Mouse (Mus musculus) stomach, embryonic 14.5 days (tissue): ENCODE measurements around the gene Smpx. TPM values are rescaled to one million over a fixed set of nuclear protein-coding genes. Genes with fewer than 3 reads are reported as not detected.

Source experiments
- ATAC-seq: fragments of 200-750 bp; cut with Nextera tagmentation; 2 replicates; pipeline ENCODE4 v1.8.0; 2017; ENCODE audit warnings: low read depth, moderate TSS enrichment; ENCODE audit not compliant: insufficient number of reproducible peaks, insufficient read depth, low FRiP score
- H3K27ac ChIP-seq: fragments of 300-500 bp; sonication (generic); 2 replicates; pipeline ENCODE4 v1.5.1; 2014; ENCODE audit warnings: mild to moderate bottlenecking, low read length, moderate library complexity, mixed read lengths
- H3K27me3 ChIP-seq: fragments of 300-500 bp; sonication (generic); 2 replicates; pipeline ENCODE4 v1.6.1; 2014; ENCODE audit warnings: low read length, control low read depth, mixed read lengths; ENCODE audit not compliant: control insufficient read depth, insufficient read depth
- H3K36me3 ChIP-seq: fragments of 300-500 bp; sonication (generic); 2 replicates; pipeline ENCODE4 v1.6.1; 2014; ENCODE audit warnings: mild to moderate bottlenecking, control low read depth, low read length, moderate library complexity, mixed read lengths; ENCODE audit not compliant: control insufficient read depth, insufficient read depth
- H3K4me1 ChIP-seq: fragments of 300-500 bp; sonication (generic); 2 replicates; pipeline ENCODE4 v1.6.1; 2014; ENCODE audit warnings: low read length, control low read depth, mixed read lengths; ENCODE audit not compliant: control insufficient read depth, insufficient read depth
- H3K4me2 ChIP-seq: fragments of 300-500 bp; sonication (generic); replicated peaks from 2 replicates; pipeline ENCODE4 v1.6.1; 2014; ENCODE audit warnings: low read depth, low read length, control low read depth
- H3K4me3 ChIP-seq: fragments of 300-500 bp; sonication (generic); 2 replicates; pipeline ENCODE4 v1.5.1; 2014; ENCODE audit warnings: low read depth, low read length, control low read depth
- H3K9ac ChIP-seq: fragments of 300-500 bp; sonication (generic); replicated peaks from 2 replicates; pipeline ENCODE4 v1.6.1; 2014; ENCODE audit warnings: low read depth, mild to moderate bottlenecking, control low read depth, low read length, moderate library complexity, mixed read lengths
- H3K9me3 ChIP-seq: fragments of 300-500 bp; sonication (generic); 2 replicates; pipeline ENCODE4 v1.6.1; 2016; ENCODE audit warnings: low read depth, low read length, control low read depth; ENCODE audit not compliant: control insufficient read depth
- WGBS: fragments of 180-500 bp; shearing (Covaris S2); extraction: QIAGEN DNeasy Blood & Tissue Kit; methylation state at CpG from one replicate; pipeline ENCODE4 v1.1.7; 2014; 5-methylcytosine and 5-hydroxymethylcytosine counted together
- polyA plus RNA-seq: library from polyadenylated mRNA; unstranded; fragments of >200 nt; fragmentation: Nextera tagmentation; extraction: Ambion mirVana; gene quantifications from 2 replicates; pipeline ENCODE4 v1.2.1, GENCODE M21; 2014

Gene Smpx
- polyA plus RNA-seq, 1 experiment from 2014 or later = 5.2 TPM

DNA sequence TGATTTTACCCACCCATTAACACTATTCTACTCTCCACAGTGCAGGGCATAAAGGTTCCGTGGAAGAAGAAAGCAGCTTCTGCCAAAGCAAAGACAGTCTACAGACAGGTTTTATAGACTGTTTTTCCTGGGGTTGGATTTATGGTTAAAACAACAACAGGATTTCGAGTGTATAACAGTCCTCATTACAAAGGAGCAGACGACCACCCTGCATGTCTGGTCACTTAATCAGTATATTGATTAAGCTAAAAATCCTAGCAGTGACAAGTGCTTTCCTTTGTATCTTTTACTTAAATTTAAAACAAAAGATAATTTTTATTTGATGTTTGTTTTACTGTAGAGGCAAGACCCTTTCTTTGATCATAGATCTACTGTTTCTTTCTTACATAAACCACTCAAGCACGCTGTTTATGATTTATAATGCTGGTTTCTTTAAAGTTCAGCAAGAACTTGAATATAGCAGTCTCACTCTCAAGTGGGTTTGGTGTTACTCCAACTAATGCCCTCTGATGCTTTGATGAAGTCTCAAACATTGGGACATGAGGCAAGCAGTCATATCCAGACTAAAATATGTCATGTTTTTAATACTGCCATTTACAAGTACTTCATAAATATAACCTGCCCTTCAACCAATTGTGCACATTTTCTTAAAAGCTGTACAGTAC lies 10.0 kb downstream of the Smpx start:
- ATAC-seq = no peak
- H3K27me3 ChIP-seq = no peaks in the 10 kb centered on the region
- H3K4me1 ChIP-seq = no peaks in the 10 kb centered on the region
- H3K27ac ChIP-seq = no peak overlapping the region
- no peak overlapping the region for H3K9ac ChIP-seq
- 36% methylated on average over 4 of the region's 4 CpGs for WGBS
- H3K9me3 ChIP-seq = no peaks in the 10 kb centered on the region
- no peak overlapping the region for H3K4me2 ChIP-seq
- no peak overlapping the region for H3K4me3 ChIP-seq
- no peaks in the 10 kb centered on the region for H3K36me3 ChIP-seq

DNA sequence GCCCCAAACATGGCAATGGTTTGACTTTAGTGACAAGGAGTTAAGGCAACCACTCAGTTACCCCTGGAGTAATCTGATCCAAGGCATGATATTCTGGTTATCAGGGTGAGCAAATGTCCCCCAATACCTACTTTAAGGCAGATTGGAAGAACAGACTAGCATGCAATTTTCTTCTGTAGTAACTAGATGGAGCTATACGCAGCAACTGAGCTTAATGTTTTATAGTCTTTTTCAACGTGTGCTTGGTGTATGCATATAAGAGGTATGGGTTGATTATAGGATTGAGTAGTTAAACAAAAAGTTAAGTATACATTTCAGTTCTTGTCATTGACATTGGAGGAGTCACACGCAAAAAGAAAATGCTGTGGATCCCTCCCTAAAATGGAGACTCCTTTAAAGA lies 21.2 kb downstream of the Smpx start:
- no peak overlapping the region for H3K27ac ChIP-seq
- H3K4me1 ChIP-seq = no peaks in the 10 kb centered on the region
- no peak for ATAC-seq
- H3K9me3 ChIP-seq = no peaks in the 10 kb centered on the region
- H3K9ac ChIP-seq = no peak overlapping the region
- H3K27me3 ChIP-seq = no peaks in the 10 kb centered on the region
- H3K36me3 ChIP-seq = no peaks in the 10 kb centered on the region
- no peak overlapping the region for H3K4me2 ChIP-seq
- WGBS = 36% methylated on average over 3 of the region's 3 CpGs
- no peak overlapping the region for H3K4me3 ChIP-seq

DNA sequence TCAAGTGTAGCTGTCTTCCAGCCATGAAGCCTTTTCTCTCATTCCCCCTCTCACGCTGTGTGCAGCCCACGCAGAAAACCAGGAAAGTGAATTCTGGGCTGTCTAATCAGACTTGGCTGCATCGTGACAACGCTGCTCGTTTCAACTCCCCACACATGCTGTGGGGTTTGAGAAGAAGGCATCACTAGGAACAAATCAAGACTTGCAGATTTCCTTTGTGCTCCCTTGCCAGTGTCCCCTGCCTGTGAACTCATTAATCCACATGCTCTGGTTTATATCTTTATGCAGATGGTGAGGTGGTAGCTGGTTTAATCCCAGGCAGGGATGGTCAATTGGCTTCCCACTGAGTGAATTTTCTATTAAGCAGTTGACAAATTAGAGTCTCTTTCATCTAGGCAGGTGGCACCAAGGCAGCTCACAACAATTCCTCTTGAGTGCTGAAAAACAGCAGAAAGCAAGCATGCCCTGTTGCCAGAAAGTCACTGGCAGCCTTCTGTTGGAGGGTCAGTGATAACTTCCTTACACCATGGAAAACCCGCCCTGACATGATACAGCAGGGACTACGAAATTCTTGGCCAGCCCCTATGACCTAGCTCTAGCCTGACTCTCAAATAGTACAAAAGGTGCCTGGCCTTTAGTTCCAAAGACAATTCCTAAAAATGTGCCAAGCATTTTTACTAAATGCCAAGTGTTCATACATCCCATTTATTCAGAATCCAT lies 32.1 kb downstream of the Smpx start:
- Histone ChIP-seq H3K4me1 (no peaks in the 10 kb centered on the region), H3K9me3 (no peaks in the 10 kb centered on the region), H3K4me3 (no peak overlapping the region), H3K4me2 (no peak overlapping the region), H3K36me3 (no peaks in the 10 kb centered on the region), H3K27ac (no peak overlapping the region), H3K9ac (no peak overlapping the region), H3K27me3 (no peaks in the 10 kb centered on the region)
- ATAC-seq = no peak
- WGBS = 41% methylated on average over 7 of the region's 7 CpGs

DNA sequence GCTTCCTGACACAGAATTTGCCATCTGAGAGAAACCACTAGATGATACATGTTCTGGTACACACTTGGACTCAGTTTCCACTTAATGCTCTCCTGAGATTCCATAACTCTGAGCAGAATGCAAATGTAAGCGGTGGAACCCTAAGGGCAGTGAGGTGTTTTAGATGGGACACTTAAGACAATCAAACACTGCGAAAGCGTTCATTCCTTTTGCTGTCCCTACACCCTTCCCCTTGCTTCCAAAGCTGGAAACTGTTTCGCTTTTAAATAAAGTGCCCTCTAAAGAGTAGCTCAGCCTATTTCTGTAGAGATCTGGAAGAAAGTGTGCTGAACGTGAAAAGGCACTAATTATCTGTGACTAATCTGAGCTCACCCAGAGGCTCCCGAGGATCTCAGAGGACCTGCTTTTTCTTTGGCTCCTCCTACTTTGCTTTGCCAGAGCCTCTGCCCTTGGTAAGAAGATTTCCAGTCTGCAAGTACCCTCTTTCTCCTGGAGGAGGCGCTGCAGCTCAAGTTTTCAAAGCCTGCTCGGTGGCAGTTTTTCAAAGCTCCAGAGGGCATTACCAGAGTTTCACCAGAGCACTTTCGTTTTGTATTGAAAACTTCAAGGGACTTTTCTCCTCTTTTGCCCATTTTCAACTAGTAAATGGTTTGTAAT lies 33.1 kb downstream of the Smpx start:
- H3K36me3 ChIP-seq = no peaks in the 10 kb centered on the region
- H3K4me1 ChIP-seq = no peaks in the 10 kb centered on the region
- no peak for ATAC-seq
- no peaks in the 10 kb centered on the region for H3K9me3 ChIP-seq
- H3K4me3 ChIP-seq = no peak overlapping the region
- H3K27ac ChIP-seq = no peak overlapping the region
- H3K9ac ChIP-seq = no peak overlapping the region
- no peaks in the 10 kb centered on the region for H3K27me3 ChIP-seq
- WGBS = 35% methylated on average over 9 of the region's 9 CpGs
- H3K4me2 ChIP-seq = no peak overlapping the region

DNA sequence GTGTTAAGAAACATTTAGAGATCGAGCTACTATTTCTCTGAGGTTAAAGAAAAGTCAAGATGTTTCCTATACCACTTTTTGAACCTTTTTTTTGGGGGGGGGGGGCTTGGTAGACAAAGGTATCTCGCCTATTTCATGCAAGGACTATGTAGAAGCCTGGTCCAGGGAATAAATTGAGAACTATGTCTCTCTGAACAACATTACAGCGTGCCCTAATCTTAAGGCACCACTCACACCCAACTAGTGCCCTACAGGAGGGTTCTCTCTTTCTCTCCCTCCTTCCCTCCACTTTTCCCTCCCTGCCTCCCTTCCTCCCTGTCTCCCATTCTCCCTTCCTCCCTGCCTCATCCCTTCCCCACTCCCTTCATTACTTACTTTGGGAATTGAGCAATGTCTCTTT lies 33.6 kb downstream of the Smpx start:
- Histone ChIP-seq H3K9me3 (no peaks in the 10 kb centered on the region), H3K4me1 (no peaks in the 10 kb centered on the region), H3K36me3 (no peaks in the 10 kb centered on the region), H3K27me3 (no peaks in the 10 kb centered on the region), H3K9ac (no peak overlapping the region), H3K27ac (no peak overlapping the region), H3K4me2 (no peak overlapping the region), H3K4me3 (no peak overlapping the region)
- 57% methylated on average over 3 of the region's 3 CpGs for WGBS
- ATAC-seq = no peak

DNA sequence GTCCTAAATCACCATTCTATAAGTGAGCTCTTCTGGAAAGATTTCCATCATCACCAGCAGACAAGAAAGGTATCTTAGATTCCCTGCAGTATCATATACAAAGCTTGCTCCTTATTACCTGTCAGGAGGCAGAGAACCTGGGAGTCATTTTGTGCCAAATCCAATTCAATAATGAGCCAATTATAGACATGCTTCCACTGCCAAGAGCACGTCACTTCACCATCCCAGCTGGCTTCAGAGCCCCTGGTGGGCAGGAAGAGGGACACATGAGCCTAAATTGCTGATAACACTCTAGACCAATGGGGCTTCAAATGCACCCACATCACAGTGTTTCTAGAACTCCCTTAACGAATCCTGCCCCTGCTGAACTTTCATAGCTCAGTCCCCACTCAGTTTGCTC lies 35.1 kb downstream of the Smpx start:
- ATAC-seq = no peak
- Histone ChIP-seq H3K27ac (no peak overlapping the region), H3K4me2 (no peak overlapping the region), H3K4me3 (no peak overlapping the region), H3K27me3 (no peaks in the 10 kb centered on the region), H3K9ac (no peak overlapping the region), H3K36me3 (no peaks in the 10 kb centered on the region), H3K9me3 (no peaks in the 10 kb centered on the region), H3K4me1 (no peaks in the 10 kb centered on the region)
- 63% methylated on average over 2 of the region's 2 CpGs for WGBS

DNA sequence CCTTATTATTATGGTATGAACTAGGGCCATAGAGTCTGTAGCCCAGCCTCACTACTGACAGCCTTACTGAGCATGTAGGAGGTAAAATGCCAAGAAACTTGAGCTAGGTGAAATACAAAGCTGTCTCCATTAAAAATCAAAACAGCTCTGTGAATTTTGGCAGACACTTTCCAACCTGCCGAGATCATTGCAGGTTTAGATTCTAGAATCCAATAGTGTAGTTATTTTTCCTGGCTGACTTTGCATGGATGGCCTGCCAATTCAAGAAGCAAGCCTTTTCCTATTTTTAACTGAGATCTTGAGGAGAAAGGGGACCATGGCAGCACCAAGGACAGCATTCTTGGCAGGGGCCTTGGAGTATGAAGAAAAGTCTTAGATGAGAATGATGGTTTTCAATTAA lies 35.6 kb downstream of the Smpx start:
- no peaks in the 10 kb centered on the region for H3K9me3 ChIP-seq
- H3K4me3 ChIP-seq = no peak overlapping the region
- H3K4me1 ChIP-seq = no peaks in the 10 kb centered on the region
- H3K4me2 ChIP-seq = no peak overlapping the region
- H3K9ac ChIP-seq = no peak overlapping the region
- H3K36me3 ChIP-seq = no peaks in the 10 kb centered on the region
- 77% methylated on average over 1 of the region's 1 CpGs for WGBS
- no peak for ATAC-seq
- no peaks in the 10 kb centered on the region for H3K27me3 ChIP-seq
- H3K27ac ChIP-seq = no peak overlapping the region

DNA sequence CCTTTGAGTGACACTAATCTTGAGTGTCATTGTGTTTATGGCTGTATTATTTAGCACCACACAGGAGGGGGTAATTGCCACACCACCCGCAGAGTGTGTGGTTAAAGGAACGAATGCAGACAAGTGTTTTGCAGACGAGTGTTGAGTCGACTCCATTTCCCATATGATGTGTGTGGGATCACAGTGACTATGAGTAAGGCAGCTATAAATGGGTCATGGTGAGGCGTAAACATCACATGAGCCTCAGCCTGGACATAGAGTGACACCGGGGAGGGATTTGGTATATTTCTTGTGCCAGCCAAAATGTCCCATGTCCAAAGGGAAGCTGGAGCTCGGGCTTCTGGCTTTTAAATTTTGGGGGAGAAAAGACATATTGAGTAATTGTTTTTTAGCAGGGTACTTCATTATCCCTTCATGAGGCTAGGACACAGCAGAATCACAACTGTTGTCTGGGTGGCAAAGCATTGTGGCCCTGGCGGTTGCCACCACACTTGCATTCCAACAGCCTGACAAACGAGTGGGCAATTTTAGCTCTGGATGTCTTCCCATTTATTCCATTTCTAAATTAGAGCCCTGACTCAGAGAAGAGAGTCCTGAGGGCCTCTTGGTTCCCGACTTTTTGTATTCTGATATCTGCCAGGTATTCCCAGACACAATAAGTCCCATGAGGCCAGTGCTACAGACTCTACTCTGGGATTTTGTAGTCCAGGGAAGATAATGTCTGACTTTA lies 49.3 kb downstream of the Smpx start:
- Histone ChIP-seq H3K9ac (no peak overlapping the region), H3K4me1 (no peaks in the 10 kb centered on the region), H3K9me3 (no peaks in the 10 kb centered on the region), H3K4me2 (no peak overlapping the region), H3K27ac (no peak overlapping the region), H3K36me3 (no peaks in the 10 kb centered on the region), H3K4me3 (no peak overlapping the region), H3K27me3 (no peaks in the 10 kb centered on the region)
- ATAC-seq = no peak
- WGBS = 87% methylated on average over 10 of the region's 10 CpGs
